Mouse (Mus musculus) cerebellum, adult 2 months (tissue): ENCODE data around the gene Erc2.

Experiments
- CTCF ChIP-seq: fragments of 200-500 bp; IDR thresholded peaks from 2 replicates; pipeline ENCODE4 v1.5.1; 2011; ENCODE audit warnings: low read depth, mild to moderate bottlenecking, control low read depth, low read length, moderate library complexity, borderline replicate concordance; ENCODE audit not compliant: insufficient read depth
- POLR2A ChIP-seq: fragments of 200-500 bp; IDR thresholded peaks from 2 replicates; pipeline ENCODE4 v1.6.1; 2011; ENCODE audit warnings: low read length, control low read depth, borderline replicate concordance; ENCODE audit not compliant: insufficient read depth

DNA sequence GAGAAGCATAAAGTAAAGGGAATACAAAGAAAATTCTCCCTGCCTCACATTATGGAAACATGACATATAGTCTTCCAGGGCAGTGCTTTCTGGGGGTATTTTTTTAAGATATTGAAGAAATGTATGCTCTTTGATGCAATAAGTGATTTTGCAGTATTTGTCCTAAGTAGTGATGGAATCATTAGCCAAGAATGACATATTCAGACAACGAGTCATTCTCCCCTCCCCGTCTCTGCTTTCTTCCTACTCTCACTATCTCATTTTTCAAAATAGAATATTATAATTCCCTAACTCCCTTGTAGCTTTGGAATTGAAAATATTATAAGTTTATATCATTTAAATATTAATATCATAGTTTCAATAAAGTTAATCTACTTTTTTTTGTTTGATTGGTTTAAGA, 490.9 kb downstream of the Erc2 start:
- TF ChIP-seq CTCF (no peak), POLR2A (no peak)
